Mouse (Mus musculus): ENCODE measurements around the gene Cyp2c67. TPM values are rescaled to one million over a fixed set of nuclear protein-coding genes. Genes with fewer than 3 reads are reported as not detected.

Gene Cyp2c67
- polyA plus RNA-seq (2012; rRNA removed) = 7.4 and 8.5 TPM in 2 replicates

DNA sequence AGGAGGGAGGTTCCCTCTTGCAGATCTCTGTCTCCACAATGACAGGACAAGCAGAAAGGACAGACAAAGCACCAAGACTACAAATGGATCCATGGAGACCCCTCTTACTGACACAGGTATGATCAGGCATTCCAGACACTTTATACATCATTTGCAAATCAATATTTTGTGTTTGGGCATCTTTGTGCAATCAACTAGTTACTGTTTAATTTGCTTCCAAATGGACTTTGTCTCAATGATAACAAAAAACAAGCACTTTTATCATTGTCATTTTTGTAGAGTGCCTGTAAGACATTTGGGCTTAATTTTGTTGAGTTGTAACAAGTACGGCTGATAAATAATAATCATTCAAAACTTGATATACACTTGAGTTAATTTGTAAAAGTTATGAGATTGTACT, at the start of gene Cyp2c67:
TSS of gene Cyp2c67 (minus strand) at position 114 of the 400 bp plus-strand sequence.

Other genes with a start within 250 kb of the Cyp2c67 start
- gene Cyp2c38, start 186.0 kb downstream of the Cyp2c67 start, polyA plus RNA-seq (2012; rRNA removed) = 0.01 TPM in 1 of 2 replicates, not detected in the other
- gene Cyp2c39, start 138.2 kb downstream of the Cyp2c67 start, polyA plus RNA-seq (2012; rRNA removed) = 0.02 TPM in 1 of 2 replicates, not detected in the other
- 363 and 395 TPM in 2 replicates for gene Cyp2c68, start 92.0 kb upstream of the Cyp2c67 start, polyA plus RNA-seq (2012; rRNA removed)
- 205 and 213 TPM in 2 replicates for gene Cyp2c40, start 163.8 kb upstream of the Cyp2c67 start, polyA plus RNA-seq (2012; rRNA removed)
- 113 and 235 TPM in 2 replicates for gene Cyp2c69, start 237.7 kb upstream of the Cyp2c67 start, polyA plus RNA-seq (2012; rRNA removed)

Measured in liver, embryonic 18 days (tissue).